Mouse (Mus musculus) midbrain, embryonic 10.5 days (tissue): Measurements from ENCODE around the gene Crim1. TPM values are rescaled to one million over a fixed set of nuclear protein-coding genes. Genes with fewer than 3 reads are reported as not detected.

Experiments
- DNase-seq: peaks from one replicate; pipeline ENCODE4 v3.0.0-alpha.2; 2017; ENCODE audit warnings: low spot score
- H3K27ac ChIP-seq: fragments of 300-500 bp; sonication (generic); replicated peaks from 2 replicates; pipeline ENCODE4 v1.5.1; 2016; ENCODE audit warnings: mild to moderate bottlenecking
- H3K27me3 ChIP-seq: fragments of 300-500 bp; sonication (generic); 2 replicates; pipeline ENCODE4 v1.6.1; 2016; ENCODE audit warnings: low read depth, mild to moderate bottlenecking; ENCODE audit not compliant: poor library complexity, severe bottlenecking
- H3K36me3 ChIP-seq: fragments of 300-500 bp; sonication (generic); 2 replicates; pipeline ENCODE4 v1.6.1; 2016; ENCODE audit warnings: mild to moderate bottlenecking, moderate library complexity
- H3K4me1 ChIP-seq: fragments of 300-500 bp; sonication (generic); 2 replicates; pipeline ENCODE4 v1.6.1; 2016
- H3K4me3 ChIP-seq: fragments of 300-500 bp; sonication (generic); 2 replicates; pipeline ENCODE4 v1.5.1; 2016; ENCODE audit warnings: mild to moderate bottlenecking, moderate library complexity
- H3K9me3 ChIP-seq: fragments of 300-500 bp; sonication (generic); replicated peaks from 2 replicates; pipeline ENCODE4 v1.6.1; 2016; ENCODE audit warnings: mild to moderate bottlenecking
- WGBS: fragments of 180-500 bp; shearing (Covaris S2); methylation state at CpG from one replicate; pipeline ENCODE4 v1.1.7; 2016; 5-methylcytosine and 5-hydroxymethylcytosine counted together
- polyA plus RNA-seq: library from polyadenylated mRNA; unstranded; fragments of >200 nt; fragmentation: Nextera tagmentation; extraction: Ambion mirVana; gene quantifications from 2 replicates; pipeline ENCODE4 v1.2.1, GENCODE M21; 2016

Gene Crim1
- polyA plus RNA-seq, 1 experiment from 2014 or later: 2.8 TPM

DNA sequence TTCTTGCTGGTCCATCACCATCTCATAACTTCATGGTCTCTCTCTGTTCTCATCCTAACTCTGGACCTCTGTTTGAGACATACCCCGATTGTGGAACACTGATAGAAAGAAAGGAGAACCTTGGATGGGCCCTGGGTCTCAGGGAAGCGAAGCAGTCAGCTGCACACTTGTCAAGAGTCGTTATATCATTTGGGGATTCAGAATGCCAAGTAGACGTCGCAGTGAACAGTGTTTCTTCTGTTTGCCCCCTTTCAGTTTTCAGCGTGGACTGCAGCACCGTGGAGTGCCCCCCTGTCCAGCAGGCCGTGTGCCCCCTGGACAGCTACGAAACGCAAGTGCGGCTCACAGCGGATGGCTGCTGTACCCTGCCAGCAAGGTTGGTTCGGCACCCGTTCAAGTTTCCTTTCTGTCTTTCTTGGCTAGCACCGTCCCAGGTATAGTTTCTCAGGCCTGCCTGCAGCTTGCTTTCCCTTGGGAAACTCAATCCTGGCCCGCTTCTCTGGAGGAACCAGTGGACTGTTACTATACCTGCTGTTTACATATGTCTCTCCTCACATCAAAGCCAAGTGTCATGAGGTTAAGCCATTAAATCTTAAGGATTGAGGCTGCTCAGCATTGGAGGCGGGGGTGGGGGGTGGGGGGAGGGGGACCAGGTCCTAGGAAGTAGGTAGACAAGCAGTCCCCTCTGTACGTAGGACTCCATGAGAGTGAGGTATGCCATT, 81.1 kb downstream of the Crim1 start:
- H3K9me3 ChIP-seq: no peaks in the 10 kb centered on the region
- no peak for DNase-seq

DNA sequence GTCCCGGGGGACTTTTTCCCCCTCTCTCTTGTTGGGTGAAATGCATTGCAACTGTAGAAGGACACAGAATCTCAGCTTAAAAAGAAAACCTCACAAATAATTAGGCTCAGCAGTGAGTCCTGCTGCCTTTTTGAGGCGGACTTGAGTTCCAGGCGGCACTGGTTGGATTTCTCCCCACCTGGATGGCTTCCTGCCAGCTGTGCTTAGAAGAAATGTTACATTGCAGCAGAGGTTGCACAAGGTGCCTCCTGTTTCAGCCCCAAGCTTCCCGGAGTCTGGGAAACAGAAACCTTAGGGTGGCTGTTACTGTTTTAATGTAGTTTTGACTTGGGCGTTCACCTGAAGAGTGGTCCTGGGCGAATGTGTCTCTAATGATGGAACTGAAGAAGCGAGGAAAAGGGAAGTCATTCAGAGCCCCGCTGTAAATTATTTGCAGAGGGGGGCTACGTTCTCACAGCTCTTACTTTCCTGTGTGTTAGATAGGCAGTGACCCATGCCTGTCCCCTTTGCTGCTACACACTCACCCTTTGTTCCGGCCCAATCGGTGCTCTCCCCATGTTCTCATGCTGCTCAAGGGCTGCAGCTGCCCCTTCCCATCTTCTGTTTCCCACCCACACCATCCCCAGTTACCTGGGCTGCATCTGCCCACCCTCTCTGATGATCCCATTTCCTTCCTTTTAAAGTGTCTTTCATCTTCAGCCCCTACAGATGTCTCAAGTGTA, 83.4 kb downstream of the Crim1 start:
- no peaks in the 10 kb centered on the region for H3K27me3 ChIP-seq
- no peaks in the 10 kb centered on the region for H3K9me3 ChIP-seq
- H3K27ac ChIP-seq: no peak overlapping the region
- H3K36me3 ChIP-seq: peaks cover 26% of the 10 kb centered on the region
- H3K4me1 ChIP-seq: peaks cover 33% of the 10 kb centered on the region
- DNase-seq: no peak
- H3K4me3 ChIP-seq: no peak overlapping the region
- 88% methylated on average over 11 of the region's 11 CpGs for WGBS

More for the DNA sequence above, 81.1 kb downstream of the Crim1 start:
- peaks cover 26% of the 10 kb centered on the region for H3K4me1 ChIP-seq
- H3K36me3 ChIP-seq: peaks cover 25% of the 10 kb centered on the region
- no peak overlapping the region for H3K27ac ChIP-seq
- H3K27me3 ChIP-seq: no peaks in the 10 kb centered on the region
- WGBS: 85% methylated on average over 18 of the region's 18 CpGs
- H3K4me3 ChIP-seq: no peak overlapping the region

DNA sequence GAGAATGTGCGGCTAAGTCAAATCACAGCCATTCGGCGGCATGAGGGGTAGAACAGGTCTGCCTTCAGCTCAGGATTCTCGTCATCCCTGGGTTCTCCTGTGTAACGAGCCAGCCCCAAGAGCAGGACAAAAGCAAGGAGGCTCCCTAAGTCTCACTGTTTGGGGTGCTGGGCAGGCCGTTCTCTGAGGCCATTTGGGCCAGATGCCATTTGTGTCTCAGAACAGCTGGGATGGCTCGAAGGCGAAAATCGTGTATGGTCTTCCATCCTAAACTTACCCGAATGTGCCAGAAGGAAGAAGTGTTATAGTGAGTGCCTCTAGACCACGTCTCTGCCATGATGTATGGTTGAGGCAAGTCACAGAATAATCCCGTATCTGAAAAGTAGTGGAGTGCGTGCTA, 86.0 kb downstream of the Crim1 start:
- no peaks in the 10 kb centered on the region for H3K9me3 ChIP-seq
- no peak overlapping the region for H3K4me3 ChIP-seq
- peaks cover 28% of the 10 kb centered on the region for H3K4me1 ChIP-seq
- DNase-seq: no peak
- H3K36me3 ChIP-seq: peaks cover 21% of the 10 kb centered on the region
- no peaks in the 10 kb centered on the region for H3K27me3 ChIP-seq
- no peak overlapping the region for H3K27ac ChIP-seq
- 92% methylated on average over 13 of the region's 13 CpGs for WGBS

DNA sequence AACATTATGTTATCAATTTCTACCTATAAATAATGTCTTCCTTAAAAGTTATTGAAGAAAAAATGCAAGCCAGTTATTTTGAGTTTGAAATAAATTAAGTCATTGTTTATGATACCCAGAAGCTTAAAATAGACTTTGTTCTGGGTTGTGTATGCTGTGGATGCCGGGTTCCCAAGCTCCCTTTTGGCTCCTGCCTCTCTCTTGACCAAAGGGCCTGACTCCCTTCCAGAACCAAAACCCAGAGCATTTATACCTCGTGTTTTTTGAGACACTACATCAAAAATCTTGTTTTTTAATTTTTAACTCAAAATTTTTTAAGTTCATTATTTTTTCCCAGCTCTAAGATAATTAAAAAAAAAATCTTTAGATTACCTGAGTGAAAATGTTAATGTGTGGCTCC, 87.3 kb downstream of the Crim1 start:
- DNase-seq: no peak
- Histone ChIP-seq H3K4me3 (no peak overlapping the region), H3K27ac (no peak overlapping the region), H3K27me3 (no peaks in the 10 kb centered on the region), H3K36me3 (peaks cover 9% of the 10 kb centered on the region), H3K4me1 (peaks cover 22% of the 10 kb centered on the region), H3K9me3 (no peaks in the 10 kb centered on the region)
- WGBS: 90% methylated on average over 2 of the region's 2 CpGs

DNA sequence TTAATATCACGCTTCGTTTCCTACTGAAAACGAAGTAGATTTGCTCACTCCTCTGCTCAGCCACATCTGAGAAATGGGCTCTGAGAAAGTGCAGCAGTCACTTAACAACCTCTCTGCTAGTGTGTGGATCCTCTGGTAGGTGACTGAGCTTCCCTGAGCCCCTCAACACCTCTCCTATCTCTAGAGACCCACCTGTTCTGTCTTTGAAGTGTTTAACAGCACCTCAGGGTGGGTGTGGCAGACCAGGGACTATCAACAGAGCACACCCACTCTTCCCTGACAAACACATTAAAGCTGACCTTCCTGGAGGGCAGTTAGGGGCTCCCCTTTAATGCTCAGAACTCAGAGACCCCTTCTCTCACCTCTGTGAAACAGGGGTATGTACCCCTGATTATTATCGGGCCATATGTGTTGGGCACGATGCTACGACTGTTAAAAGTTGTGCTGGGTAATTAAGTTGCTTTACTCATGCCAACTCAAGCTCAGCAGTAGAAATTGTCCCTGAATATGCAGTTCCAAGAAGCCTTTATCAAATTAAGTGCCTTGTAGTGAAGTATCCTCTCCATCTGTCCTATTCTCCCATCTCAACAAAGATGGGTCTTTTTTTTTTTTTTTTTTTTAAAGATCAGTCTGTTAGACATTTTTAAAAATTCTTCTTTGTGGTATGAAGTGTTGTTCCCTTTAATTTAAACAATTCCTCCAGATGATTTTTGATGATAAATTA, 90.3 kb downstream of the Crim1 start:
- peaks cover 21% of the 10 kb centered on the region for H3K36me3 ChIP-seq
- H3K9me3 ChIP-seq: no peaks in the 10 kb centered on the region
- WGBS: 97% methylated on average over 6 of the region's 6 CpGs
- no peak for DNase-seq
- H3K27ac ChIP-seq: no peak overlapping the region
- H3K4me1 ChIP-seq: peaks cover 13% of the 10 kb centered on the region
- no peak overlapping the region for H3K4me3 ChIP-seq
- no peaks in the 10 kb centered on the region for H3K27me3 ChIP-seq

DNA sequence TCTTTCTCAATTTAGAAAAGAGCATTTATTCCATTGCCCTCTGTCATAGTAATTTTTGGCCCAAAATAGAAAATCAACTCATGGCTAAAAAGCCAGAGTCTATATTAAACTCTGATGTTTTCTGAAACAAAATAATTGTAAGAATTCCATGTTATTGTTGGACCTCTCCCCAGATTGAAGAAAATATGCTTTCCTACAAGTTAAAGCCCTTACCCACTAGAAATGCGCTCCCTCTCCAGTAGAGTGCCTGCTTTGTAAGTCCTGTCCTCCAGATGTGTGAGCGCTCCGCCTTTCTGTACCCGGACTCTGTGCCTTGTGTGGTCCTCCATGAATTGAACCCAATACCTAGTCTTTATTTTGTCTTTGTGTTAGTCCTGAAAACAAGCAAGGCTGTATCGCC, 91.0 kb downstream of the Crim1 start:
- no peak for DNase-seq
- Histone ChIP-seq H3K36me3 (peaks cover 17% of the 10 kb centered on the region), H3K4me1 (peaks cover 13% of the 10 kb centered on the region), H3K4me3 (no peak overlapping the region), H3K9me3 (no peaks in the 10 kb centered on the region), H3K27me3 (no peaks in the 10 kb centered on the region), H3K27ac (no peak overlapping the region)
- WGBS: 94% methylated on average over 5 of the region's 5 CpGs

DNA sequence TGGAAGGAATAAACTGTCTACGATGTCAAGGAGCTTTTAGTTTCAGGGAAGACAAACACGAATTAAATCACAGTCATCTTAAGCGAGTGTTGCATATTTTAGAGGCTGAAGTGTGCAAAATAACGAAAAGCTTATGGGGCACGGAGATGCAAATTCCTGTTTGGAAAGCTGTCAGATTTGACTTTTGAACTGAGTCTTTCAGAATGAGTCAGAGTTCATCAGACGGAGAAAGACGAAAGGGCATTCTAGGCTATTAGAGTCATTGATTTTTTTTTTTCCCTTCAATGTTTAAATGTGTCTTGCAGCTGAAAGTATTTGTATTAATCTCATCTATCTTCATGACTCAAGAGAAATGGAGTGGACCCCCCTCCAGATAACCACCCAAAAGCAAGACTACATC, 92.3 kb downstream of the Crim1 start:
- Histone ChIP-seq H3K36me3 (peaks cover 15% of the 10 kb centered on the region), H3K4me1 (peaks cover 13% of the 10 kb centered on the region), H3K9me3 (no peaks in the 10 kb centered on the region), H3K4me3 (no peak overlapping the region), H3K27ac (no peak overlapping the region), H3K27me3 (no peaks in the 10 kb centered on the region)
- WGBS: 91% methylated on average over 7 of the region's 7 CpGs
- DNase-seq: no peak

DNA sequence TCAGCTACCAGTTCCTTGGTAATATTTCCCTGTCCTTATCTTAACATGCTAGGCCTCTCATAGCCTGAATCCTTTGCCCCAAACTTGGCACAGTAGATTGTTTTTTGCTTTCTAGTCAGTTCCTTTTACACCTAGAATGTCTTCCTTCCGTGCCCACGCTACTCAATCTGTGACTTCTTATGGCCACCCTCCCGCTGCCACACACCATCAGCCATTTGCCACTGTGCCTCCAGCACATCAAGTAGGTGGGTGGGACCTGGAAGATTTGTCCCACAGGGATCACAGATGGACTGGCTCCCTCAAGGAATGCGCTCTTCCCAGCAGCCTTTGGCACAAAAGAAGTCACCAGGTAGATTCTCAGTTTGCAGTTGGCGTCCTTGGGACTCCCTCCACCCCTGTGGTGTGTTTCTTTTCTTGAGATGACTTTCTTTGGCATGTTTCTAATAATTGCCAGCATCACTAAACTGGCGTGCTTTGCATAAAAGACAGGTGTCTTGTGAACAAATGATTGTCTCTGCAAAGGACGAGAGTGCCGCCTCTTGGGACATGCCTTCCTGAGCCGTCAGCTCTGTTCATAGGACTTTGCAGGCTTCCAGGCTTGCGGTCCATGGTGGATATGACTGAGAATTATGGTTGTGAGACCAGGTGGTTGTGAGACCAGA, 92.9 kb downstream of the Crim1 start:
- peaks cover 15% of the 10 kb centered on the region for H3K36me3 ChIP-seq
- DNase-seq: no peak
- H3K27ac ChIP-seq: no peak overlapping the region
- H3K9me3 ChIP-seq: no peaks in the 10 kb centered on the region
- WGBS: 97% methylated on average over 10 of the region's 10 CpGs
- H3K27me3 ChIP-seq: no peaks in the 10 kb centered on the region
- H3K4me1 ChIP-seq: peaks cover 10% of the 10 kb centered on the region
- H3K4me3 ChIP-seq: no peak overlapping the region

DNA sequence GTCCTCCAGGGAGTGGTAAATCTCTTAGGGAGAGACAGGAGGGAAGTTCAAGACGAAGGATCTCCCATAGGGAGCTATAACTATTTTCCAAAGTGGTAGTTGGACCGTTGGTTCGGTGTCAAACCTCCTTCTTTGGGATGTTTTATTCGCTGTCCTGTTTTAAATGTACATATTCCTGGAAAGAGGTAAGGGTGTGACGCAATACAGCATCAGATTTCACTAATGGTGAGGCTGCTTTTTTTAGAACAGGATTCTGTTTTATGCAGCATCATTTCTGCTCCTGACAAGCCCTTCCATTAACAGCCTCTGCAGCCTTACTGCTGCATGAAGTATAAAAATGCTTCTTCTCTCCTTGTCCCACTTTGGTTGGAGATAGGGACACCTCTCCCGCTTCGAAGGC, 95.9 kb downstream of the Crim1 start:
- H3K4me1 ChIP-seq: peaks cover 9% of the 10 kb centered on the region
- H3K27me3 ChIP-seq: no peaks in the 10 kb centered on the region
- no peak for DNase-seq
- WGBS: 92% methylated on average over 7 of the region's 7 CpGs
- no peaks in the 10 kb centered on the region for H3K9me3 ChIP-seq
- no peak overlapping the region for H3K27ac ChIP-seq
- no peak overlapping the region for H3K4me3 ChIP-seq
- peaks cover 18% of the 10 kb centered on the region for H3K36me3 ChIP-seq

DNA sequence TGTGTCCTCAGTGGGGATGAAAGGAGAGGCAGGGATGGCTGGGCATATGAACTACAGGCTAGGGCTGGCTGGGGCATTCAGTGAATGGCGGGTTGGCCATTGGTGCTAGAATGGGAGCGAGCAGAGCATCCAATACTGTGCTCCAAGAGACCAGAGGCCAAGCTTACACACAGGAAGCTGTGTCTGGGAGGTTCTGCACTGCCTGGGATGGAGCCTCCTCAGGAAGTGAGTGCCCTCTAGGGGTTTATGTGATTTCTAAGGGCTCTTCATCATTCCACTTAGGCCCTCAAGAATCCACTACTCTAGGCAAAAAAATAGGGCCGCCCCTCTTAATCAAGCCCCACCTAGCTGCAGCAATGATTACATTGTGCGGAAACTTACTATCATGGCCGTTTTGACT, 98.1 kb downstream of the Crim1 start:
- no peak for DNase-seq
- 84% methylated on average over 5 of the region's 5 CpGs for WGBS
- peaks cover 21% of the 10 kb centered on the region for H3K36me3 ChIP-seq
- no peak overlapping the region for H3K4me3 ChIP-seq
- H3K4me1 ChIP-seq: peaks cover 9% of the 10 kb centered on the region
- no peaks in the 10 kb centered on the region for H3K9me3 ChIP-seq
- H3K27ac ChIP-seq: no peak overlapping the region
- H3K27me3 ChIP-seq: no peaks in the 10 kb centered on the region

DNA sequence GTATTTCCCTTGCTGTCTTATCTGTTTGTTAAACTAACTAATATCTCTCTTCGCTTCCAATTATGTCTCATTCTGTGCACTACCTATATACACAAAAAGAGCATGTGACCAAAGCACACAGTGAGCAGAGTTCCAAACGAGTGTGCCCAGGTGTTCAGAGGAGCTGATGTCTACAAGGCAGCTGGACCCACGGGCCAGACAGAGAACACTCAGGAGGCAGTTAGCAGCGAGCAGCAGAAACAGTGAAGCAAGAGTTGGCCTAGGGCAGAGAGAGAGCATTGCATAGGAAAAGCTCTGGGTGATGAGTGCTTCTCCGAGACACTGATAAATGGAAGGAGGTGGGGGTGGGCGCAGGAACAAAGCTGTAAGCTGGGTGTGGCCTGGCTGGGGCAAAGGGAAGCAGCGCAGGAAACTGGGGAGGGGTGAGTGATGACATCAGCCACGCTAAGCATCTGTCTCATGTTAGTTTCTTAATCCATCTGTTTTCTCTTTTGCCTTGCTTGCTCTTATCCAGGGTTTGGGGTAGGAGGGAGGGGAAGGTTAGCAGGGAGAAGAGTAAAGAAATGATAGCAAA, 99.0 kb downstream of the Crim1 start:
- H3K9me3 ChIP-seq: no peaks in the 10 kb centered on the region
- H3K27ac ChIP-seq: 0 out of 2 replicates have a peak overlapping the region, but pooled peaks have one; percentile 17
- peaks cover 9% of the 10 kb centered on the region for H3K4me1 ChIP-seq
- H3K4me3 ChIP-seq: no peak overlapping the region
- H3K36me3 ChIP-seq: peaks cover 26% of the 10 kb centered on the region
- DNase-seq: no peak
- WGBS: 64% methylated on average over 8 of the region's 8 CpGs
- H3K27me3 ChIP-seq: no peaks in the 10 kb centered on the region

DNA sequence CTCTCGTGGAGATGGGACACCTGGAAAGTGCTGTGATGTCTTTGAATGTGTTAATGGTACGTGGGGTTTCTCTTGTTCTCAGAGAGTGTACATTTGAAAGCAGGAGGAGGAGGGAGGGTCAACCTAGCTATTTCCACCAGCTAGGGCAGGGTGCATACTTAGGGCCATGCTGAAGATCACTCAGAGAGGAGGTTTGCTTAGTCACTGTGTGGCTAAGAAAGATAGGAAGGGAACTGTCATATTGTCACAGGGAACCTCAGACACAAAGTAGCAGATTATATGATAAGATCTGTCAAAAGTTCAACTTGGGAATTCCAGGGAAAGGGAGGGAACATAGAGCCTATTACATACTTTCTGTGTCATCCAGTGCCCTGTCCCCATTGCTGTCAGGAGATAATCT, 103.0 kb downstream of the Crim1 start:
- H3K4me3 ChIP-seq: no peak overlapping the region
- WGBS: 91% methylated on average over 2 of the region's 2 CpGs
- no peak overlapping the region for H3K27ac ChIP-seq
- H3K9me3 ChIP-seq: no peaks in the 10 kb centered on the region
- H3K27me3 ChIP-seq: no peaks in the 10 kb centered on the region
- DNase-seq: no peak
- peaks cover 47% of the 10 kb centered on the region for H3K36me3 ChIP-seq
- peaks cover 9% of the 10 kb centered on the region for H3K4me1 ChIP-seq
